ENCODE assay signal across 11 mouse cellular contexts in the genomic region with DNA sequence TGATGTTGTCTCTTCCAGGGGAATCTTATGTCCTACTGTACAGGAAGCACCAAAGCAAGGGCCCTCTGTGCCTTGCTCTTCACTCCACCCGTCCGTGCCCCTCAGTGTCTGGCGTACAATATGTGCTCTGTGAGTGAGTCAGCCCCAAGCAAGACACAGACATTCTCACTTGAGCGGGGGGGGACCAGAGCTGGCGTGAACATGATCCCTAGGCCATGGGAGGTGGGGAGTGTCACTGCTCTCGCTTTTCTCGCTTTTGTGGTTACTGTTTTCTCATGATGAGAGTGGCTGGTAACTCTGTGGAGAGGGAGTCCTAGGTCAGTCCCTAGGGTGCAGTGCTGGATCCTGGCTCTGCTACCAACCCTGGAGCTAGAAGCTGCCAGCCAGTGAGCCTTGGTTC. TPM values are rescaled to one million over a fixed set of nuclear protein-coding genes. Genes with fewer than 3 reads are reported as not detected.
DNase-seq lines count a peak whose midpoint lies in the region; ATAC-seq and TF ChIP-seq lines count a peak whose summit lies in the region.
"Had no signal": no experiment of that assay in that cellular context is flagged by ENCODE, and none has a peak within 500 bp of the region (broad histone marks: within the 10 kb centered on the region; RNA-seq: fewer than 3 reads in every experiment).

No protein-coding gene starts in this region.

- H3K9ac ChIP-seq in liver, embryonic 14.5 days (replicated peaks) = no peak overlapping the region

- CTCF ChIA-PET in Patski (lab: Charles Lee) = interaction anchor here (1.2 to 3.0 kb wide), 2 partner anchors 13 to 29 kb away, joined by 3 to 13 read pairs; no protein-coding TSS in a partner anchor

- no peaks in the 10 kb centered on the region for H3K27me3 ChIP-seq in Patski
- H3K27me3 ChIP-seq in liver, embryonic 14.5 days (ENCODE audit: control insufficient read depth, insufficient read depth, low read length) = no peaks in the 10 kb centered on the region
- no peaks in the 10 kb centered on the region for H3K27me3 ChIP-seq in thymus, adult 2 months (ENCODE audit: control insufficient read depth, insufficient read depth, low read length)

- no peak for TF ChIP-seq EP300 in liver, embryonic 14.5 days (IDR thresholded peaks at IDR 0.05; ENCODE audit: low read depth)

- H3K4me3 ChIP-seq in left cerebral cortex, adult 2 months = 0 out of 2 replicates have a peak overlapping the region, but pooled peaks have one; percentile 7
- peak overlapping the region; percentile 0 to 98; a peak in 3 of 4 replicates for H3K4me3 ChIP-seq in liver, embryonic 14.5 days (ENCODE audit: insufficient read depth in 1 of 2, low read depth in 2 of 2, low read length in 2 of 2)
- H3K4me3 ChIP-seq in thymus, adult 2 months (ENCODE audit: control insufficient read depth, insufficient read depth, low read length) = no peak overlapping the region

- in situ Hi-C loops in Patski (cut with MboI; ENCODE audit: low pct_unique_long_range_greater_than_20kb) = loop anchor here (25.0 kb wide), 1 partner anchor 523 kb away; the partner anchor contains the start of gene Dusp8

- no peak overlapping the region for H3K27ac ChIP-seq in left cerebral cortex, adult 2 months
- peak overlapping the region; percentile 28 for H3K27ac ChIP-seq in liver, embryonic 14.5 days
- H3K27ac ChIP-seq in thymus, adult 2 months (ENCODE audit: control insufficient read depth, insufficient read depth, low read length) = no peak overlapping the region

- H3K9me3 ChIP-seq in liver, embryonic 14.5 days (ENCODE audit: control insufficient read depth, low read length) = no peaks in the 10 kb centered on the region

- POLR2A ChIA-PET in Patski (lab: Charles Lee) = interaction anchor here (0.9 to 2.8 kb wide), 2 partner anchors 14 to 21 kb away, joined by 3 to 12 read pairs; no protein-coding TSS in a partner anchor

- WGBS in liver, embryonic 14.5 days (ENCODE audit: insufficient replicate concordance) = 67% methylated on average over 7 of the region's 7 CpGs
- WGBS in thymus, adult 2 months = 81% methylated on average over 7 of the region's 7 CpGs

- peak overlapping the region; percentile 87 for H3K4me2 ChIP-seq in liver, embryonic 14.5 days (ENCODE audit: low read depth)

- no peak for ATAC-seq in Patski
- no peak for ATAC-seq in liver, embryonic 14.5 days (ENCODE audit: insufficient read depth)

- no peak for TF ChIP-seq POLR2A in thymus, adult 2 months (IDR thresholded peaks at IDR 0.05; ENCODE audit: control insufficient read depth, extremely low read depth, insufficient read depth, low read length, poor library complexity)

- no peak for TF ChIP-seq CTCF in left cerebral cortex, adult 2 months (IDR thresholded peaks at IDR 0.05)
- no peak for TF ChIP-seq CTCF in Patski (IDR thresholded peaks at IDR 0.05)
- no peak for TF ChIP-seq CTCF in liver, embryonic 14.5 days (IDR thresholded peaks at IDR 0.05; ENCODE audit: low read depth)
- no peak for TF ChIP-seq CTCF in thymus, adult 2 months (IDR thresholded peaks at IDR 0.05; ENCODE audit: borderline replicate concordance, control insufficient read depth, extremely low read depth, insufficient read depth, low read length, poor library complexity)

- intact Hi-C loops in left cerebral cortex, adult 2 months (cut with DNase I) = no loop called here
- intact Hi-C loops in left cerebral cortex, postnatal 4 days (cut with DNase I) = no loop called here

- peaks cover 45 to 58% of the 10 kb centered on the region in 2 experiments for H3K4me1 ChIP-seq in liver, embryonic 14.5 days (replicated peaks; ENCODE audit: control insufficient read depth in 2 of 2, insufficient read depth in 2 of 2, low read length in 1 of 2)
- H3K4me1 ChIP-seq in thymus, adult 2 months (replicated peaks; ENCODE audit: control insufficient read depth, insufficient read depth, low read length) = peaks cover 19% of the 10 kb centered on the region

- peaks cover 11% of the 10 kb centered on the region for H3K36me3 ChIP-seq in liver, embryonic 14.5 days (replicated peaks; ENCODE audit: control insufficient read depth, insufficient read depth, low read depth)
- H3K36me3 ChIP-seq in thymus, adult 2 months (ENCODE audit: control insufficient read depth, insufficient read depth, low read length) = no peaks in the 10 kb centered on the region

- DNase-seq in cerebellum, adult 9-10 months = peak; percentile 37
- no peak for DNase-seq in cerebellum, postnatal 14 days
- DNase-seq in left cerebral cortex, adult 2 months (ENCODE audit: extremely low spot score in 1 of 2, low spot score in 2 of 2) = no peak
- DNase-seq in left cerebral cortex, postnatal 4 days = no peak
- peak; percentile 49 for DNase-seq in Patski (ENCODE audit: low read depth, low spot score)
- DNase-seq in liver, embryonic 14.5 days (ENCODE audit: low read depth in 3 of 3, low spot score in 3 of 3) = no peak
- no peak for DNase-seq in B cell, adult 2 months
- DNase-seq in thymus, adult 2 months = no peak
- DNase-seq: adrenal gland, adult 8-10 months; layer of hippocampus, postnatal 36 days; spleen, adult 18-20 months had no signal

RNA-seq across cellular contexts. Expression of gene Ap2a2, which starts 2.6 kb away (rescaled TPM):
- total RNA-seq in left cerebral cortex, adult 2 months (2021) = 100 to 1,000 TPM; 191 to 201 TPM
- total RNA-seq in left cerebral cortex, postnatal 4 days (2021) = 100 to 1,000 TPM; 216 to 228 TPM
- polyA plus RNA-seq in Patski (2021) = 76.4 TPM
- 19.8 and 21.0 TPM in 2 replicates for polyA plus RNA-seq in liver, embryonic 14.5 days (2012; rRNA removed)
- polyA plus RNA-seq in liver, embryonic 14.5 days (2014; fragmentation: Nextera tagmentation; extraction: Ambion mirVana) = 43.2 and 51.2 TPM in 2 replicates
- polyA plus RNA-seq in thymus, adult 2 months (2012; rRNA removed) = 40.9 and 45.7 TPM in 2 replicates

RNA-seq across cellular contexts. Expression of gene Chid1, which starts 24.9 kb away (rescaled TPM):
- total RNA-seq in left cerebral cortex, adult 2 months (2021) = 10 to 100 TPM; 59.2 to 72.0 TPM
- total RNA-seq in left cerebral cortex, postnatal 4 days (2021) = 10 to 100 TPM; 48.7 to 55.4 TPM
- polyA plus RNA-seq in Patski (2021) = 41.6 TPM
- polyA plus RNA-seq in liver, embryonic 14.5 days (2012; rRNA removed) = 6.3 and 12.1 TPM in 2 replicates
- polyA plus RNA-seq in liver, embryonic 14.5 days (2014; fragmentation: Nextera tagmentation; extraction: Ambion mirVana) = 23.0 and 24.2 TPM in 2 replicates
- polyA plus RNA-seq in thymus, adult 2 months (2012; rRNA removed) = 26.5 and 36.8 TPM in 2 replicates

Comparison
In these comparisons a context has a peak if more than half of its experiments do, and no peak if none do; other contexts are left out.
1. DNase-seq: peak in cerebellum, adult 9-10 months (single experiment) and Patski (single experiment); none in cerebellum, postnatal 14 days (0 of 2), left cerebral cortex, adult 2 months (0 of 2), left cerebral cortex, postnatal 4 days (single experiment), liver, embryonic 14.5 days (0 of 3), B cell, adult 2 months (0 of 2) and thymus, adult 2 months (single experiment).